Mouse (Mus musculus): Measurements from ENCODE around the gene Ihh.

The Ihh gene

DNA sequence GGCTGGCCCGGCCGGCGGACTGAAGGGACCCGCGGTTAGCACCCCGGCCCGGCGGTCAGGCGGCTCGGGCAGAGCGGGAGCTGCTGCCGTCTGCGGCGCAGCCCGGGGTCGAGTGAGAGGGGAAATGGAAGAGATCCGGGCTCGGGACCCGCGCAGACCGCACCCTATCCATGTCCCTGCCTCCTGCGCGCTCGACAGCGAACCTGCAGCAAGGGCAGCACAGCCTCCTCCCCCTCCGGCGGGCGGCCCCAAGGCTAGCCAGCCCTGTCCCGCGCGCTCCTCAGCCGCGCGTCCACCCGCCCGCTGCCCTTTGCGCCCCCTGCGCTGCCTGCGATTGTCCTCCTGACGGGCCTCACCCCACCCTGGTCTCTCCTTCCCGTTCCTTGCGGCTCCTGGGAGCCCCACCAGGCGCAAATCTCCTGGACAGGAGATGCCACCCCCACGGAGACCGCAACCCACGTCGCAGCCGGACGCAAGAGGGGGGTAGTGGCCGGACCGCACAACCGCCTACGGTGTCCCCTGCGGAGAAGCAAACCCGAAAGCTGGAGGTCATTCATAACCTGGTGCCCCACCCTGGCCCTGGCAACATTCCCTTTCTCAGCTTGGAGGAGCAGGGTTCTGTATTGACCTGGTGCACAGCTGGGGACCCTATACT, at the start of gene Ihh:
Ihh (minus strand) TSS at position 117 of the 655 bp plus-strand sequence.
- DNase-seq (ENCODE audit: low read depth, low spot score) = no peak

GRCm38 (mm10) chr1:75001183-75001582, 49.7 kb upstream of the Ihh start:
- no peak for DNase-seq (ENCODE audit: low read depth, low spot score)

DNA sequence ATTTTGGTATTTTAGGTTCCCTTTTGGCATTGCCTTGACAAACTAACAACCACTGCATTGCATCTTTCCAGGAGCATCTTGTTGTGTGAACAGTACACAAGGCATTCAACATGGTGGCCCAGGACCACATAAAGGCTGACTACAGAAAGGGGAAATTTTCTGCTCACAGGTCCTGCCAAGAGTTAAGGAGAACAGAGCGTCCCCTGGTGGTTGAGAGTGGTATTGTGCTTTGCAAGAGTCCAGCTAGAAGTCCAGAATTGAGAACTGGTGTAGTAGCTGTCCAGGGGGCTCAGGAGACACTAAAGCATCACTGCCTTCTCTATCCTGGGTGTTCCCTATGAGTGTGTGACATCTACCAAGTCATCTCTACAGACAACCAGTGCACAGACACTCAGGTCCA, 49.0 kb upstream of the Ihh start:
- DNase-seq (ENCODE audit: low read depth, low spot score) = peak; percentile 25

DNA sequence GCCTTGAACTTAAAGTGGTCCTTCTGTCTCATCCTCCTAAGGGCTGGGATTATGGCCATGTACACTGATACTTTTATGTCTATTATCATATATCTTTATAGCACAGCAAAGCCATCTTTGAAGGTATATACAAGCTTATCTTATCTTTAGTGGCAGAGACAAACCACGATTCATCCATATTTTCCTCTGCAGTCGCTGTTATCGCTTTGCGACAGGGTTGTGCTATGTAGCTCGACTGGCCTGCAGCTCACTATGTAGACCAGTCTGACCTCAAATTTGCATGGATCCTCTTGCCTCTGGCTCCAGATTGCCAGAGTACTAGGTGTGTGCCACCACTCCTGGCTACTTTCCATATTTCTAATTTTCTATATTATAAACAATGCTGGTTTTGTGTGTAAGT, 47.7 kb upstream of the Ihh start:
- DNase-seq (ENCODE audit: low read depth, low spot score) = no peak

- DNase-seq (ENCODE audit: low read depth, low spot score) = no peak
These were observed 45.8 kb upstream of the Ihh start for GRCm38 (mm10) chr1:74997231-74997630.

- no peak for DNase-seq (ENCODE audit: low read depth, low spot score)
These were observed 25.5 kb upstream of the Ihh start for GRCm38 (mm10) chr1:74977001-74977400.

- no peak for DNase-seq (ENCODE audit: low read depth, low spot score)
These were observed 24.5 kb upstream of the Ihh start for GRCm38 (mm10) chr1:74975936-74976335.

DNA sequence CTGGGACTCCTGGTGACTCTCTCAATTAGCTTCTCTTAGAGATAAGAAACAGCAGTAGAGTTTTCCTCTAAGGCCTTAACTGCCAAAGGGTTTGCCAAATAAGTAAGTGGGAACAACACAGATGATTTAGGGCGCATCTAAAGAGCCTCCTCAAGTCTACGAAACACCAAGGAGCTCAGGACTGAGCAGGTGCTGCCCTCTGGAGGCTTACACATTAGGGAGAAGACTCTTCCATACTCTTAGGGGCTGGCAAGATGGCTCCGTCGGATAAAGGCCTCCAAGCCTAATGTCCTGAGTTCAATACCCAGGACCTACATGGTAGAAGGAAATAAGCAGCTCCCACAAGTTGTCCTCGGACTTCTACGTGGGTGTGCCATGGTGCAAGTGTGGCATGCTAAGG, 22.1 kb upstream of the Ihh start:
- no peak for DNase-seq (ENCODE audit: low read depth, low spot score)

DNA sequence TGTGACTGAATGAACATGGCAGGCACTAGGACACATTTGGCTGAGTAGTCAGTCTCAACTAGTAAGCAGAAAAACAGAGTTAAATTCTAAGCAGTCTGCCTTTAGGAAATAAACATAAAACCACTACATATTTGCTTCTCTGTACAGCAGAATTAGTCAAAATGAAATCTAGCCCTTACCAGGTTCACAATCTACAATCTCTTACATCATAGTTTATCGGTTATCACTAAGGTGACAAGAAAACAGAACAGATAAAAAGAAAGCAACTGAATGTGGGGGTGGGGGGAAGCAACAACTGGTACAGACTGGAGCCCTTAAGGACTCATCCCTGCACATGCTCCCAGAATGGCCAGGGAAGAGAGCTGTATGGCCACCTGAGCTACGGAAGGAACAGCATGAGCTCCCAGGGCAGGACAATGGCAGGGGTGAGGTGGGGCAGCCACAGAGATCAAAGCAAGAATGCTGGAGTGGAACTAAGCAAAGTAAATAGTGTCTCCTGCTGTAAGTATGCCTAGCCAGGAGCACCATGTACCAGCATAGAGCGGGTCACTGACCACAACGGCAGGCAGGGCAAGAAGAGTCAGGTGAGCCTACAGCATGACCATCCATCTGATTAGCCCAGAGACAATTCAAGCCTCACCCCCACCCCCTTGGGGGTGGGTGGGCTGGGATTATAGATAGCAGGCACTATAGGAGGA, 20.0 kb upstream of the Ihh start:
- no peak for DNase-seq (ENCODE audit: low read depth, low spot score)

DNA sequence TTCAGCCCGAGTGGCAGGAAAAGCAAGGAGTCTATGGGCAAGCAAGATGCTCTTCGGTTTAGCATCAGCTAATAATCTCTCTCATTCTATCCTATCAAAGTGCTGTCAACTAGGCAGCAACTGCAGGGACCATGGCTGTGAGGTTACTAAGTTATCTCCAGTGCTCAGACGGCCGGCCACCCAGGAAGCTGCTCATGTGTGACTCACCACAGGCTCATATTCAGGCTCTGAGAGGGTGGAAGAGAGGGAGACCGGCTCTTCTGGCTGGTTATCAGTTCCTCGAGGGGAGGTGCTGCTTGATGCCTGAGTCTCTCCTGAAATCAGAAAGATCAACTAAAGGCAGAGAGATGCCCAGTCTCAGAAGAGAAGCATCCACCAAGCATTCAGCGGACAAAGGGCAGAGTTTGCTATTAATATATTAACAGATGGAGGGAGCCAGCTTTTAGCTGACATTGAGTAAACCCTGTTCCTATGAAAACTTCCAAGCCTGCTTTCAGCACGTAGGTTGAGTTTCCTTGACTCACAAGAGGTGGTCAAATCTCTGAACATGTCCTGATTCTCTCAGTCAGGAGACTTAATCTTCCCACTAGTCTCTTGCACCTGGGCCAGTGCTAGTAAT, 16.6 kb upstream of the Ihh start:
- no peak for DNase-seq (ENCODE audit: low read depth, low spot score)

GRCm38 (mm10) chr1:74964494-74965215, 13.2 kb upstream of the Ihh start:
- DNase-seq (ENCODE audit: low read depth, low spot score) = no peak

DNA sequence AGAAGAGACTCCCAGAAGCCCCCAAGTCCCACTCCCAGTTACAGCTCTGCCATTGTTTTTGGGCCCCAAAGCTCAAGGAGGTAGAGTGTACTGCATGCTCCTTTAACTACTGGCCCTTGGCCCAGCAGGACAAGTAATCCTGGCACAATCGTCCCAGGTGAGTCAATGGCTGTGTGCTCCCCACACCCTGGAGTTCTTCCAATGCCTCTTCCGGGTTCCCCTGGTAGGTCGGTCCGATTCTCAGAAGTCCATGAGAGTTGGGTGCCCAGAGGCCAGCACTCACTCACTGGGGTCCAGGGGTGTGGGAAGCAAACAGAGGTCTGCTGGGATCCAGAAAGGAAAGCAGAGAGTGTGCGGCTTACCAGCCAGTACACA, 11.4 kb upstream of the Ihh start:
- DNase-seq (ENCODE audit: low read depth, low spot score) = no peak

GRCm38 (mm10) chr1:74962126-74962852, 10.8 kb upstream of the Ihh start:
- DNase-seq (ENCODE audit: low read depth, low spot score) = no peak

DNA sequence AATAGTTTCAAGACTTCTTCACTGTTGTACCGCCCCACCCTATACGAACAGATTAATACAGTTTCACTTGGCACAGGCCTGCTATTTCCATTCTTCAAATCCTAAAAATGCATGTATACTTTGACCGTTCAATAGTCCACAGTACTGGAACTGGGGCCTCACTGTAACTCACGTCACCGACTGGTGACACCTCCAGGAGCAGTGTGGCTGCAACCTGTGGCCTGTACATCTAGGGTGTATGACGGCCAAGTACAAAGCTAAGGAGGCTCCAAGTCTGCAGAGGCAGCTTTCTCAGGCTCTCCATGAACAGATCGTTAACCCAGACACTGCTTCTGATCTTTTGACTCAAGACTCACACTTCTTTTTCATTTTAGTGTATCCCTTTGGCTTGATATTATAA, 10.2 kb upstream of the Ihh start:
- no peak for DNase-seq (ENCODE audit: low read depth, low spot score)

DNA sequence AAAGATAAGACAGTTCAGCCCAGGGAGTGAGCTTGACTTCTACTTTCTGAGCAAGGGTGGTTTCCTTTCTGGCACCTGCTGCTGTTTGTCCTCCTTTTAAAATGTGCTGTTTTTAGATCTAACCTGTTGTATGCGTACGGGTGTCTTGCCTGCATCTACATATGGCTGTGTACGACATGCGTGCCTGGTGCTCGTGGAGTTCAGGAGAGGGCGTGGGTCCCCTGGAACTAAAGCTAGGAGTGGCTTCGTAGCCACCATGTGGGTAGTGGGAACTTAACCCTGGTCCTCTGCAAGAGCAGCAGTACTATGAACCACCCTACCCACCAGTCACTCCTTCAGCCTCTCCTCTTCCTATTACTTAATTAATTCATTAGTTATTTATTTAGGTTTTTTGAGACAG, 8.6 kb upstream of the Ihh start:
- no peak for DNase-seq (ENCODE audit: low read depth, low spot score)

GRCm38 (mm10) chr1:74950576-74951490, 639 bp downstream of the Ihh start:
- DNase-seq (ENCODE audit: low read depth, low spot score) = no peak

DNA sequence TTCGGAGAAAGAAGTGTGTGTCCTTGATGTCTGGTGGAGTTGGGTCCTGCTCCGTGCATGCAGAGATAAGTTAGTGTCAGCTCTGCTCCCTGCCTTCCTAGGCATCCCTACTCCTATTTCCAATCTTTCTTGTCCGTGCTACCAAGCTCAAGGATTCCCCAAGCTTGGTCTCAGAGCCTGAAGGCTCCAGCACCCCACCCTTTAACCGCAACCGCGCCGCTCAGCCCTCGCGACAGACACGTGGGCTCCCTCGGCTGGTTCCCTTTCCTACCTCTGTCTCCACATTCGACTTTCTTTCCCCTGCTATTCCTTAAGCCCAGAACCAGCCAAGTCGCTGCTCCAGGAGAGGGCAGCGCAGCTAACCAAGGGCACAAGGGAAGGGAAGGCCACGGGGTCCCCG, 1.4 kb downstream of the Ihh start:
- no peak for DNase-seq (ENCODE audit: low read depth, low spot score)

DNA sequence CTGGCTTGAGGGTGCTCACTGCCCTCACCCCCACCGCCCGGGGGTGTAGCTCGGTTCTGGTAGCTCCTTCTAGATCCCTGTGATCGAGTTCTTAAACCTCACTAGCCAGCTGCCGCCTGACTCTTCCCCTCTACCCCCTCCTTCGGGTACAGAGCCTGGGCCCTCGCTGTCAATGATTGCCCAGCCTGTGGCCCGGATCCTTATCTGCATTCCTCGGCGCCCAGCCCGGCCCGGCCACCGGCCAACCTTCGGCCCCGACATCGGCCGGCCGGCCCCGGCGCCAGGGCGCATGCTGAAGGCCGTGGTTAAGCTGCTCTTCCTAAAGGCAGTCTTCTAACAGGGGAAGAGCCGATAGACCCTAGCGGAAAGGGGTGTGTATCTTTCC, 1.8 kb downstream of the Ihh start:
- DNase-seq (ENCODE audit: low read depth, low spot score) = no peak

DNA sequence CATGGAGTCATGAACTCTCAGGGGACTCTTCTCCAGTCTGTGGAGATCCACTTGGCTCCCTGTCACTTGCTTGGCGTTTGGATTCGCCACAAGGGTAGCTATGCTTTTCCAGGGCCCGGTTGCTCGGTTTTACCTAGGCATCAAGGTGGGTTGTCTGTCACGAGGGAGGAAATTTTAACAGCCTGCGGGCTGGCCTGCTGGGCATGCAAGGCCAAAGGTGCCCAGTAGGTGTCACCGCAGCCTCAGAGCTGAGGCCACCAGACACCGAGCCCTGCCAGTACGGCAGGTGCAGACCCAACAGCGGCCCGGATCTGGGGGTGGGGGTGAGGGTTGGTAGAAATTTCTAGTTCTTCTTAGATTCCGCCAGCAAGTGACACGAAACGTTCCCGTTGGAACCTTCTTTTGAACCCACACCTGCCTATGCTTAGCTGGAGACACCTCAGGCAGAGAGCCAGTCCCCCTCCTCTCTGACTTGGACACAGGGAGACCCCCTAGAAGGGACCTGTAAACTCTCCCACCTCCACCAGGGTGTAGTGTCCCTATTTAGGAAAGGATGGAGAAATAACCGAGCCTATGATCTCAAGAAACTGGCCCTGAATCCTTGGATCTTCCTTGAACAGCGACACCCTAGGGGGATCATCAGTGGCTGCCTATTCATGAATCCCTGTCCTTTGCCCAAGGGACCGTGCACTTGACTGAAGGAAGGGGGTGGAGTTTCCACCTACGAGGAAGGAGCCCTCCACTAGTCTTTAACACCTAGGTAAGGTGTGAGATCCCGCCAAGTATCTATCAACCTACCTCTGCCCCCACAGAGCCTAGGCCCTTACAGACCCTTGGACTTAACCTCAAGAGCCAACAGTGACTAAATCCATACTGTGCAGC, 2.4 kb downstream of the Ihh start:
- no peak for DNase-seq (ENCODE audit: low read depth, low spot score)

Data from c-Kit-negative CD71-positive TER-119-positive erythroid progenitor cells, embryonic 14.5 days (primary cell).